Mouse (Mus musculus) bone marrow, adult 2 months (tissue): ENCODE results near the gene Nrxn2.

Experiments
- CTCF ChIP-seq: fragments of 200-500 bp; IDR thresholded peaks from 2 replicates; pipeline ENCODE4 v1.5.1; 2011; ENCODE audit warnings: low read length, control low read depth; ENCODE audit not compliant: control insufficient read depth, insufficient read depth
- POLR2A ChIP-seq: fragments of 200-500 bp; IDR thresholded peaks from 2 replicates; pipeline ENCODE4 v1.6.1; 2011; ENCODE audit warnings: low read depth, mild to moderate bottlenecking, control low read depth, low read length, borderline replicate concordance; ENCODE audit not compliant: control insufficient read depth

DNA sequence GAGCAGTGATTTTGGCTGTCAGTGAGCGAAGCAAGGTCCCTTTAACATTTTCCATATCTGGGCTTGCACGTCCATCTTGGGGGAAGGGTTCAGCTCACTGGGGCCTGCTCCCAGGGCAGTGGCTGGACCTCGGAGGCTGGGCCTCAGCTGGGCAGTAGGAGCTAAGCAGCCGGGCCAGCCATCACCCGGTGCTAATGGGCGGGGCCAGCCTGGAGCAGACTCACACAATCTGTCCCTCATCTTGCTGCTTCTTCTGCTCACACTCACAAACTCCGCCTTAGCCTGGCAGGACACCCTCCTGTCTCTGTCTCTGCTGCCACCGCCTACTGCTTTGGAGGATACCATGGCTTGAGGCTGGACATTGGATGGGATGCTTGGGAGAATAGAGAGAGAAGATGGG, 97.6 kb downstream of the Nrxn2 start:
- TF ChIP-seq CTCF (no peak), POLR2A (no peak)
